Mouse (Mus musculus): Measurements from ENCODE around the gene Padi2. TPM values are rescaled to one million over a fixed set of nuclear protein-coding genes. Genes with fewer than 3 reads are reported as not detected.

Gene Padi2
- 0.47 TPM for polyA plus RNA-seq (2014; fragmentation: Illumina TruSeq; extraction: RNeasy Lipid Tissue Mini Kit (QIAGEN cat#74804); ENCODE audit: low read depth, low replicate concordance)

GRCm38 (mm10) chr4:140906076-140906826 lies at the start of gene Padi2:
Gene Padi2, plus strand, starts transcription at chr4:140906344.

GRCm38 (mm10) chr4:140960781-140961466 lies 54.8 kb downstream of the Padi2 start, which contains the start of gene Sdhb:
Gene Sdhb, plus strand, starts transcription at chr4:140961203.

GRCm38 (mm10) chr4:140986711-140987395 lies 80.7 kb downstream of the Padi2 start, which contains the start of gene Atp13a2:
Gene Atp13a2, plus strand, starts transcription at chr4:140986873.

Other genes starting within 250 kb of the Padi2 start
- 49.3 TPM for gene Arhgef10l, start 240.3 kb upstream of the Padi2 start, polyA plus RNA-seq (2014; fragmentation: Illumina TruSeq; extraction: RNeasy Lipid Tissue Mini Kit (QIAGEN cat#74804); ENCODE audit: low read depth, low replicate concordance)
- gene Rcc2, start 205.8 kb upstream of the Padi2 start, polyA plus RNA-seq (2014; fragmentation: Illumina TruSeq; extraction: RNeasy Lipid Tissue Mini Kit (QIAGEN cat#74804); ENCODE audit: low read depth, low replicate concordance), result 10.5 TPM
- not detected for gene Padi6, start 163.7 kb upstream of the Padi2 start, polyA plus RNA-seq (2014; fragmentation: Illumina TruSeq; extraction: RNeasy Lipid Tissue Mini Kit (QIAGEN cat#74804); ENCODE audit: low read depth, low replicate concordance)
- 0.45 TPM for gene Padi4, start 132.1 kb upstream of the Padi2 start, polyA plus RNA-seq (2014; fragmentation: Illumina TruSeq; extraction: RNeasy Lipid Tissue Mini Kit (QIAGEN cat#74804); ENCODE audit: low read depth, low replicate concordance)
- 0.13 TPM for gene Padi3, start 95.7 kb upstream of the Padi2 start, polyA plus RNA-seq (2014; fragmentation: Illumina TruSeq; extraction: RNeasy Lipid Tissue Mini Kit (QIAGEN cat#74804); ENCODE audit: low read depth, low replicate concordance)
- not detected for gene Padi1, start 60.6 kb upstream of the Padi2 start, polyA plus RNA-seq (2014; fragmentation: Illumina TruSeq; extraction: RNeasy Lipid Tissue Mini Kit (QIAGEN cat#74804); ENCODE audit: low read depth, low replicate concordance)
- gene Sdhb, start 54.9 kb downstream of the Padi2 start, polyA plus RNA-seq (2014; fragmentation: Illumina TruSeq; extraction: RNeasy Lipid Tissue Mini Kit (QIAGEN cat#74804); ENCODE audit: low read depth, low replicate concordance), result 1,459 TPM
- gene Atp13a2, start 80.5 kb downstream of the Padi2 start, polyA plus RNA-seq (2014; fragmentation: Illumina TruSeq; extraction: RNeasy Lipid Tissue Mini Kit (QIAGEN cat#74804); ENCODE audit: low read depth, low replicate concordance), result 16.0 TPM
- 5.9 TPM for gene Mfap2, start 104.1 kb downstream of the Padi2 start, polyA plus RNA-seq (2014; fragmentation: Illumina TruSeq; extraction: RNeasy Lipid Tissue Mini Kit (QIAGEN cat#74804); ENCODE audit: low read depth, low replicate concordance)
- gene Crocc, start 154.2 kb downstream of the Padi2 start, polyA plus RNA-seq (2014; fragmentation: Illumina TruSeq; extraction: RNeasy Lipid Tissue Mini Kit (QIAGEN cat#74804); ENCODE audit: low read depth, low replicate concordance), result 5.8 TPM
- gene Necap2, start 172.0 kb downstream of the Padi2 start, polyA plus RNA-seq (2014; fragmentation: Illumina TruSeq; extraction: RNeasy Lipid Tissue Mini Kit (QIAGEN cat#74804); ENCODE audit: low read depth, low replicate concordance), result 20.2 TPM
- not detected for gene Spata21, start 182.0 kb downstream of the Padi2 start, polyA plus RNA-seq (2014; fragmentation: Illumina TruSeq; extraction: RNeasy Lipid Tissue Mini Kit (QIAGEN cat#74804); ENCODE audit: low read depth, low replicate concordance)
- 55.2 TPM for gene Szrd1, start 233.4 kb downstream of the Padi2 start, polyA plus RNA-seq (2014; fragmentation: Illumina TruSeq; extraction: RNeasy Lipid Tissue Mini Kit (QIAGEN cat#74804); ENCODE audit: low read depth, low replicate concordance)
- 7.9 TPM for gene Fbxo42, start 241.6 kb downstream of the Padi2 start, polyA plus RNA-seq (2014; fragmentation: Illumina TruSeq; extraction: RNeasy Lipid Tissue Mini Kit (QIAGEN cat#74804); ENCODE audit: low read depth, low replicate concordance)

Data from heart, adult 10 weeks (tissue).